Mouse (Mus musculus) granulocyte monocyte progenitor cell, adult 5-6 weeks (primary cell): Measurements from ENCODE around the gene Kdm4b. TPM values are rescaled to one million over a fixed set of nuclear protein-coding genes. Genes with fewer than 3 reads are reported as not detected.

ENCODE experiments used
- ATAC-seq: replicated peaks from 2 replicates; pipeline ENCODE4 v1.8.0; 2016; ENCODE audit warnings: mild to moderate bottlenecking, moderate TSS enrichment, inconsistent platforms; ENCODE audit not compliant: poor library complexity, severe bottlenecking
- total RNA-seq, 2 experiments: library from RNA; stranded (forward) in 1 of 2; stranded (reverse) in 1 of 2; fragments of 200-712, 200-1000 nt in 1 of 2; fragments of >200 nt in 1 of 2; fragmentation: Nextera tagmentation in 1 of 2; gene quantifications; 2 replicates each; pipeline ENCODE4 v1.2.3; 2014 to 2017

Gene Kdm4b
- total RNA-seq, 2 experiments from 2014 or later = 5.7 to 7.7 TPM

DNA sequence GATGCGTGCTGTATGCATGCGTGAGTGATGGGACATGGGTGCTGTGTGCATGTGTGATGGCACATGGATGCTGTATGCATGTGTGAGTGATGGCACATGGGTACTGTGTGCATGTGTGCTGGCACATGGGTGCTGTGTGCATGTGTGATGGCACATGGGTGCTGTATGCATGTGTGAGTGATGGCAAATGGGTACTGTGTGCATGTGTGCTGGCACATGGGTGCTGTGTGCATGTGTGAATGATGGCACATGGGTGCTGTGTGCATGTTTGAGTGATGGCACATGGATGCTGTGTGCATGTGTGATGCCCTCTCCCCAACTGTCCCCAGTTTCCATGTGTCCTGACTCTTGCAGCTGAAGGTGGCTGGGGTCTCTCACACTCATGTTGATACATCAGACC is 94.2 kb downstream of the Kdm4b start:
- ATAC-seq = no peak

DNA sequence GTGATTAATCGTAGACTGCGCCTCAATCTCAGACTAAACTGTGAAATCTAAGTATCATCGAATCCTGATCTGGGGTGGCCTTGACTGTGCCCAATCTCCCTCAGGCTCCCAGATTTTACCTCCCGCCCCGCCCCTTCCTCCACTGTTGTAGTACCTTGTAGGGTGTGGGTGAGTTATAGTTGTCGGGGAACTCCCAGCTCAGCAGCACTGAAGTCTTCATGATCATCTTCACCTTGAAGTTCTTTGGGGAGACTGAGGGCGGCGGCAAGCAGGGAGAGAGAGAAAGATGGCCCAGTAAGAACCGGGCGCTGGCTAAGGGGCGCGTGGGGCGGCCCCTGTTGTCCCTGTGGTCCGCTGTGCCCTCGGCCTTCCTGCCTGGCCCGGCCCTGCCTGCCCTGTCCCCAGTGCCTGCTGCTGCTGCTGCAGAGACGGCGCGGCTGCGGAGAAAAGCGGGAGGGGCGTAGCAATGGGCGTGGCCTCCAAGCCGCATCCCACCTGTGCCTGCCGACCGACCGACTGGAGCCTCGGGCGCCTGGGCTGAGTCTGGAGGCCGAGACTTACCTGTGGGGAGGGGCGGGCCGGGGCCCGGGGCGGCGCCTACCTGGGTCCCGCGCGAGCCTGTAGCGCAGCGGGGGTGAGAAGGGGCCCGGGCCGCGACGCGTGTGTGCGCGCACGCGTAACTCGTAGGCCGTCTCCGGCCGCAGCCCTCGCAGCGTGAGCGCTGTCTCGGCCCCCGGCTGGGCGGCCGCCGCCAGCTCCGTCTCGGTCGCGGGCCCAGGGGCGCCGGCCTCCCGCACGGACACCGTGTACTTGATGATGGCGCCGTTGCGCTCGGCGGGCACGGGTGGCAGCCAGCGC is 99.1 kb downstream of the Kdm4b start:
- peak; percentile 50 for ATAC-seq

GRCm38 (mm10) chr17:56425584-56425914 is 99.7 kb downstream of the Kdm4b start:
- peak; percentile 86 for ATAC-seq

DNA sequence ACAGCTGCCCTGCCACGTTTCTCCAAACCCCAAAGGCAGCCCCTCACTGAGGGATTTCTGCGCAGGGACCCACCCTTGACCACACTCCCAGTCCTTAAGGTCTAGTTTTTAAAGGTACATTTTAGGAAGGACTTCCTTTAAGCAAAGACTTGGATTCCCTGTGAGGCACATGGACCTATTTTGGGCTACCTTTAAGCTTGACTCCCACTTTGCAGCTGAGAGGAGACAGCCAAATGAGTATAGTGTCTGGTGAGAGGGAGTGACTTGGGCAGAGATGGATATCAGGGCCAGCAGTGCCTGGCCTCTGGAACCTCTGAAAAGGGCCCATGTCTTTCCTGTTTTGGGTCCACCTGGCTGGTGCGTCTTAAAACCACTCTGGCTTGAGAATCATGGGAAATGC is 100.1 kb downstream of the Kdm4b start:
- ATAC-seq = no peak

DNA sequence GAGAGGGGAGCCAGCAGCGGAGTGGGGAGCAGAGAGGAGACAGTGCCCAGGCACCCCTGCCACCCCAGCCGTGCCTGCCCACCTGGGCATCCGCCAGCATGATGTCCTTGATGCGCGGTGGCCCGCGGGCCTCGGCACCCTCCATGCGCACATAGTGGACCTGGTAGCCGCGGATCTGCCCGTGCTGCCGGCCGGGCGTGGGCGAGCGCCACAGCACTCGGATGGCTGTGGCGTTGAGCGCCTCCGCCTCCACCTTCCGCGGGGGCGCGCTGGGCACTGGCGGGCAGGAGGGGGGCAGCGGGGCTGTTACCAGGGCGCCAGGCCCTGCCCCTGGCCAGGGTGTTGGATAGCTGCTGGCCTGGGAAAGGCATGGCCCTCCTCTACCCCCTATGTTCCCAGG is 102.0 kb downstream of the Kdm4b start:
- ATAC-seq = no peak

DNA sequence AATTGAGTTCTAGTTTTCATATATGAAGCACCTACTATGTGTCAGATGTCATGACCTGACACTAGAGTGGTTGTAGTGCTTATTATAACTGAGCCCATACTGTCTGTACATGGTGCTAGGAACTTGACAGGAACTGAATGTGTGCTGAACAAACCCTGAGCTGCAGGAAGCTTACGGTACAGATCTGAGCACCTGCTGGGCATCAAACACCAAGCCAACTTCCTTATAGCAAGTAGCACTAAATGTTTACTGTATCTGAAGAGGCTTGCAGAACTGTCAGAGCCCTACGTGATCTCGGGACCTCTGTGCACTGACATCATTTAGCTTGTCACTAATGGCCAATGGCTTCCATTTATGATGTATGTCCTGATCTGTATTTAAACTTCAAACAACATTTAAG is 105.7 kb downstream of the Kdm4b start:
- no peak for ATAC-seq

DNA sequence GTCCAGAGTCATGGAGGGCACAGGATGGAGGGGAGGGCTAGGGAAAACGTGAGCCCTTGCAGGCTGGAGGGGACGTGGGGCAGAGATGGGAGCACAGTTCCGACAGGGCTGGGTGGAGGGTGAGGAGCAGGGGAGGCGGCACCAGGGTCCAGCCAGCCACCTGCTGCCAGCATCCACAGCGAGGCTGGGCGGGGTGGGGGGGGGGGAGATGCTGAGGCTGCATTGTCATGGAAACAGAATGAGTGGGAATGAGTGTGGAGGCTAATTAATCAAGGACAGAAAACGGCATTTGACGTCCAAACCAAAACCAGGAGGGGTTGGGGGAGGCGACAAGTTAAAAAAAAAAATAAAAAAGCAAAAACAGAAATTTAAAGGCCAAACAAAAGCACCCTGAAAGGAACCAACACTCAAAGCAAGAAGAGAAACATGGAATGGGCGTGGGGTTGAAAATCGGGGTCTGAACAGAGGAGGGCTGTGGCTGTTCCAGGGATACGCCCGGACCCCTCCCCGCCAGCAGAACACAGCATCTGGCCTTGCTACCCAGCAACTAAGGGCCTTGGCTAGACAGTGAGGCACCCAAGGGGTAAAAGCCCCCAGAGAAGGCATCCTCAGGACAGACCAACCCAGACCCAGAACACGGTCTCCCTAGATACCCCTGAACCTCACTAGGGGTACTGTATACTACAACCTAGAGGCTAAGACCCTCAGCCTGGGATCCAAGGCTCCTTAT is 114.0 kb downstream of the Kdm4b start:
- no peak for ATAC-seq

GRCm38 (mm10) chr17:56442316-56442715 is 116.5 kb downstream of the Kdm4b start:
- ATAC-seq = no peak

- ATAC-seq = peak; percentile 84
Observed at GRCm38 (mm10) chr17:56443341-56443795, 117.5 kb downstream of the Kdm4b start.

DNA sequence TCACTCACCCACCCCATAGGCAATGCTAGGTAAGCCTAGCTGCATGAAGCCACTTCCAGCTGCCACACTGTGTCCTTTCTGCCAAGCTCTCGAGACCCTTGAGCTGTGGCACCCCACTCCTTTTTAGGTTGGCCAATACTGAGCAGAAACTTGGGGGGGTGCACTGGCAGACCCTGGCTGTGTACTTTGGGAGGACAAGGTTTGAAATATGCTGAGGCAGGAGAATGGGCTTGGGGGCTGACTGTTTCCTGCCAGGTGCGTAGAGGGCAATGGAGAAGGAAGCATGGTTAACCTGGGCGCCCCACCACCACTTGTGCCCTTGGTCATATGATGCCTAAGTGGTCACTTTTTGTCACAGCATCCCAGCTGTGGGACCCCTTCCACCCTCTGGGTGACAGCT is 118.9 kb downstream of the Kdm4b start:
- no peak for ATAC-seq

DNA sequence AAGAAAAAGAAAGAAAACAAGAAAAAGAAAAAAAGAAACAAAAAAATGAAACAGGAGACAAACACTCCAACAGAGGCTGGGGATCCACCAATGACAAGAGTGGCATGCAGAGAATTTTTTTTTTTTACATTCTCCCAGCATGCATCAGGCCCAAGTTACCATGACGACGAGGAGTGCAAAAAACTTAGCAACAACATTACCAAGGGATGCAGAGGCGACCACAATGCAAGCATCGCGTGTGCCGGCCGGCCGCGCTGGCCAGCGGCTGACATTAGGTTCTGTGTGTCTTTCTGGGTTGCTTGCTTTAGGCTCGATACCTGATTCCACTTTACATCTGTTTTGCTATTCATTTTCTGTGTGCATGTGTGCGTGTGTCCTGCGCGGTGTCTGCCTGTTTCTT is 119.5 kb downstream of the Kdm4b start:
- no peak for ATAC-seq

DNA sequence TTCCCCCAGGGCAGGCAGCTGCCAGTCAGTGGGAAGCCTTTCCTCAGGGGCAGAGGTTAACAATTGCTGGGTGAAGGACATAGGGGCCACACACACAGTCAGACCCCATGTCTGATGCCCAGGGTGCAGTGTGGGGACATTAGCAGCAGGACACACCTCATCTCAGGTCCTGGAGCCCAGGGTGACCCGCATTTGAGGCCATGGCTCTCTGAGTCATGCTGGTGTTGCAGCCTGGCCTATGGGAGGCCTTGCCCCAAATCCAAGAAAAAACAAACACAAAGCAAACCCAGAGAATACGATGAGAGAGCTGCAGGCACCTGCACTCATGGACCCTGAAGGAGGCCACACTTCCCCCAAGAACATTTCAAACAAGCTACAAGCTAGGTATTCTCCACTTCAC is 121.9 kb downstream of the Kdm4b start:
- ATAC-seq = no peak

Other genes starting within 250 kb of the Kdm4b start
- gene Hdgfl2, start 246.4 kb upstream of the Kdm4b start, total RNA-seq (2014; fragmentation: Nextera tagmentation) = 70.7 and 83.3 TPM in 2 replicates
- gene Hdgfl2, start 246.4 kb upstream of the Kdm4b start, total RNA-seq (2017) = 65.1 and 77.6 TPM in 2 replicates
- gene Plin4, start 216.3 kb upstream of the Kdm4b start, total RNA-seq (2014; fragmentation: Nextera tagmentation) = not detected in 2 replicates
- not detected in 2 replicates for gene Plin4, start 216.3 kb upstream of the Kdm4b start, total RNA-seq (2017)
- not detected in 2 replicates for gene Plin5, start 208.5 kb upstream of the Kdm4b start, total RNA-seq (2014; fragmentation: Nextera tagmentation)
- 0.09 TPM in 1 of 2 replicates, not detected in the other for gene Plin5, start 208.5 kb upstream of the Kdm4b start, total RNA-seq (2017)
- 0.45 and 0.96 TPM in 2 replicates for gene Lrg1, start 204.1 kb upstream of the Kdm4b start, total RNA-seq (2014; fragmentation: Nextera tagmentation)
- 0.69 and 2.6 TPM in 2 replicates for gene Lrg1, start 204.1 kb upstream of the Kdm4b start, total RNA-seq (2017)
- gene Sema6b, start 185.7 kb upstream of the Kdm4b start, total RNA-seq (2014; fragmentation: Nextera tagmentation) = 4.3 and 5.1 TPM in 2 replicates
- gene Sema6b, start 185.7 kb upstream of the Kdm4b start, total RNA-seq (2017) = 6.0 and 7.7 TPM in 2 replicates
- 1.0 and 1.1 TPM in 2 replicates for gene Tnfaip8l1, start 163.6 kb upstream of the Kdm4b start, total RNA-seq (2014; fragmentation: Nextera tagmentation)
- 2.0 and 2.7 TPM in 2 replicates for gene Tnfaip8l1, start 163.6 kb upstream of the Kdm4b start, total RNA-seq (2017)
- 62.2 and 62.6 TPM in 2 replicates for gene Mydgf, start 142.1 kb upstream of the Kdm4b start, total RNA-seq (2014; fragmentation: Nextera tagmentation)
- gene Mydgf, start 142.1 kb upstream of the Kdm4b start, total RNA-seq (2017) = 51.1 and 54.4 TPM in 2 replicates
- gene Dpp9, start 107.2 kb upstream of the Kdm4b start, total RNA-seq (2014; fragmentation: Nextera tagmentation) = 39.7 and 46.0 TPM in 2 replicates
- gene Dpp9, start 107.2 kb upstream of the Kdm4b start, total RNA-seq (2017) = 14.0 and 19.6 TPM in 2 replicates
- 16.8 and 17.3 TPM in 2 replicates for gene Fem1a, start 69.3 kb upstream of the Kdm4b start, total RNA-seq (2014; fragmentation: Nextera tagmentation)
- gene Fem1a, start 69.3 kb upstream of the Kdm4b start, total RNA-seq (2017) = 25.6 and 26.5 TPM in 2 replicates
- 8.2 and 14.5 TPM in 2 replicates for gene Ticam1, start 49.3 kb upstream of the Kdm4b start, total RNA-seq (2014; fragmentation: Nextera tagmentation)
- 2.7 and 6.1 TPM in 2 replicates for gene Ticam1, start 49.3 kb upstream of the Kdm4b start, total RNA-seq (2017)
- gene Plin3, start 33.2 kb upstream of the Kdm4b start, total RNA-seq (2014; fragmentation: Nextera tagmentation) = 17.0 and 19.3 TPM in 2 replicates
- 29.0 and 29.2 TPM in 2 replicates for gene Plin3, start 33.2 kb upstream of the Kdm4b start, total RNA-seq (2017)
- gene Arrdc5, start 25.8 kb upstream of the Kdm4b start, total RNA-seq (2014; fragmentation: Nextera tagmentation) = not detected in 2 replicates
- not detected in 2 replicates for gene Arrdc5, start 25.8 kb upstream of the Kdm4b start, total RNA-seq (2017)
- gene Uhrf1, start 22.7 kb upstream of the Kdm4b start, total RNA-seq (2014; fragmentation: Nextera tagmentation) = 149 and 159 TPM in 2 replicates
- gene Uhrf1, start 22.7 kb upstream of the Kdm4b start, total RNA-seq (2017) = 168 and 171 TPM in 2 replicates
- 62.2 and 73.5 TPM in 2 replicates for gene Ptprs, start 150.4 kb downstream of the Kdm4b start, total RNA-seq (2014; fragmentation: Nextera tagmentation)
- 45.1 and 59.2 TPM in 2 replicates for gene Ptprs, start 150.4 kb downstream of the Kdm4b start, total RNA-seq (2017)
- gene Znrf4, start 186.4 kb downstream of the Kdm4b start, total RNA-seq (2014; fragmentation: Nextera tagmentation) = not detected in 2 replicates
- gene Znrf4, start 186.4 kb downstream of the Kdm4b start, total RNA-seq (2017) = not detected in 2 replicates
- gene Gm20219, start 228.3 kb downstream of the Kdm4b start, total RNA-seq (2014; fragmentation: Nextera tagmentation) = 0.84 and 1.1 TPM in 2 replicates
- 0.41 TPM in 1 of 2 replicates, not detected in the other for gene Gm20219, start 228.3 kb downstream of the Kdm4b start, total RNA-seq (2017)